Mouse (Mus musculus) lung, embryonic 16.5 days (tissue): ENCODE data around the gene 4930539E08Rik. TPM values are rescaled to one million over a fixed set of nuclear protein-coding genes. Genes with fewer than 3 reads are reported as not detected.

Experiments used
- ATAC-seq: fragments of 200-750 bp; cut with Nextera tagmentation; 2 replicates; pipeline ENCODE4 v1.8.0; 2017; ENCODE audit warnings: low read depth, mild to moderate bottlenecking, moderate library complexity
- H3K27ac ChIP-seq: fragments of 300-500 bp; sonication (generic); 2 replicates; pipeline ENCODE4 v1.5.1; 2014; ENCODE audit warnings: mild to moderate bottlenecking, control low read depth, low read length
- H3K27me3 ChIP-seq: fragments of 300-500 bp; sonication (generic); 2 replicates; pipeline ENCODE4 v1.6.1; 2014; ENCODE audit warnings: low read depth, low read length, mixed read lengths; ENCODE audit not compliant: control insufficient read depth, insufficient read depth
- H3K36me3 ChIP-seq: fragments of 300-500 bp; sonication (generic); 2 replicates; pipeline ENCODE4 v1.6.1; 2014; ENCODE audit warnings: low read length; ENCODE audit not compliant: control insufficient read depth, insufficient read depth
- H3K4me1 ChIP-seq: fragments of 300-500 bp; sonication (generic); replicated peaks from 2 replicates; pipeline ENCODE4 v1.6.1; 2014; ENCODE audit warnings: low read length, mixed read lengths; ENCODE audit not compliant: control insufficient read depth, insufficient read depth
- H3K4me2 ChIP-seq: fragments of 300-500 bp; sonication (generic); 2 replicates; pipeline ENCODE4 v1.6.1; 2014; ENCODE audit warnings: low read depth, low read length, control low read depth
- H3K4me3 ChIP-seq: fragments of 300-500 bp; sonication (generic); 2 replicates; pipeline ENCODE4 v1.5.1; 2014; ENCODE audit warnings: mild to moderate bottlenecking, low read length, control low read depth
- H3K9ac ChIP-seq: fragments of 300-500 bp; sonication (generic); 2 replicates; pipeline ENCODE4 v1.6.1; 2014; ENCODE audit warnings: low read length, control low read depth
- H3K9me3 ChIP-seq: fragments of 300-500 bp; sonication (generic); 2 replicates; pipeline ENCODE4 v1.6.1; 2016; ENCODE audit warnings: low read length; ENCODE audit not compliant: control insufficient read depth
- WGBS: fragments of 180-500 bp; shearing (Covaris S2); extraction: QIAGEN DNeasy Blood & Tissue Kit; methylation state at CpG from one replicate; pipeline ENCODE4 v1.1.7; 2014; 5-methylcytosine and 5-hydroxymethylcytosine counted together
- polyA plus RNA-seq: library from polyadenylated mRNA; unstranded; fragments of >200 nt; fragmentation: Nextera tagmentation; extraction: Ambion mirVana; gene quantifications from 2 replicates; pipeline ENCODE4 v1.2.1, GENCODE M21; 2015

4930539E08Rik gene
- polyA plus RNA-seq, 1 experiment from 2014 or later: 0.08 TPM

DNA sequence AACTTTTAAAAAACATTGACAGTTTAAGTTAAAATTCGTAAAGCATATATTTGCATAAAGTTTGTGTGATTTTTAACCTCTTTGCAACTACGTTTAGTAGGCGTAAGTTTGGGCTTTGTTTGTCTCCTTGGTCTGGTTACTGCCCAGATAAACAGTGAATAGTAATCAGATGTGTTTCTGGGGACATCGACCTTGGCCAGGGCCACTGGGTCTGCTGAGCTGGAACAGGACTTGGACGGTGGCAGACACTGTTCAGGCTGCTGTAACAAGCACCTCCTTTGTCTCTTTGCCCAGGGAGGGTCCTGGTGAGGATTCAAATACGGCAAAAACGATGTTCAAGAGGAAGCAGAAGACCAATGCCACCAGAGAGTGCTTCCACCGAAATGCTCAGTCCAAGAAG, 29.9 kb downstream of the 4930539E08Rik start:
- H3K4me3 ChIP-seq: no peak overlapping the region
- H3K27me3 ChIP-seq: no peaks in the 10 kb centered on the region
- 85% methylated on average over 8 of the region's 8 CpGs for WGBS
- no peaks in the 10 kb centered on the region for H3K36me3 ChIP-seq
- ATAC-seq: no peak
- H3K27ac ChIP-seq: no peak overlapping the region
- H3K4me2 ChIP-seq: no peak overlapping the region
- no peaks in the 10 kb centered on the region for H3K4me1 ChIP-seq
- peaks cover 4% of the 10 kb centered on the region; the same call in 1 of the 2 replicates for H3K9me3 ChIP-seq
- H3K9ac ChIP-seq: no peak overlapping the region

DNA sequence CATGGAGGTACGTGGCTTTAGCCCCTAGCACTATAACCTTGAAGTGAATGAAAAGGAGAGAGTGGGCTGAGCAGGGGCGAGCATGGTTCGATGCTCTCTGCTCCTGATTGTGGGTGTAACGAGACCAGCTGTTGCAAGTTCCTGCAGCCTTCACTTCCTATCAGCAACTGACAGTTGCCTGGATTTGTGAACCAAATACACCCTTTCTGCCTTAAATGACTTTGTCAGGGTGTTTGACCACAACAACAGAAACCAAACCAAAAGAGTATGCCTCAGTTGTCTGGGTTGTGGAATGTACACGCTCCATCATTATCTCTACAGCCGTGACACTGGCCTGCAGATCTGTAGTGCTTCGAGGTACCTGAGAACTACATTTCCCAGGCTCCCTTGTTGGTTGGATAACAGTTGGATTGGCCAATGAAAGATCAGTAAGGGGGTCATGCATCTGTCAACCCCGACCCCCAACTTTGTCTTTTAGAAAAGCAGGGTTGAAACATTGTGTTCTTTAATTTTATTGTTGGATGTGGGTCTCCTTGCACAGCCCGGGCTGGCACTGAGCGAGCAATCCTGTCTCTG, 31.1 kb downstream of the 4930539E08Rik start:
- no peaks in the 10 kb centered on the region for H3K27me3 ChIP-seq
- H3K4me1 ChIP-seq: no peaks in the 10 kb centered on the region

DNA sequence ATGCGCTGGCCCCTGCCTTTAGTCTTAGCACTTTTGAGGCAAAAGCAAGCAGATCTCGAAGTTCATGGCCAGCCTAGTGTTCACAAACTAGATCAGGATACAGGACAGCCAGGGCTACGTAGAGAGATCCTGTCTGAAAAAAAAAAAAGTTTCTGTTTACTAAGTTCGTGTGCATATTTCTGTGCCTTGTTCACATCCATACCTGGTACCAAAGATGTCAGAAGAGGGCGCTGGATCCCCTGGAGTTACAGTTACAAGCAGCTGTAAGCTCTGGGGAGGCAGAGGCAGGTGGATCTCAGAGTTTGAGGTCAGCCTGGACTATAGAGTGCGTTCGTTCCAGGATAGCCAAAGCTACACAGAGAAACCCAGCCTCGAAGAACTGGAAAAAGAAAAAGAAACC, 32.3 kb downstream of the 4930539E08Rik start:
- no peak overlapping the region for H3K9ac ChIP-seq
- H3K4me3 ChIP-seq: no peak overlapping the region
- 36% methylated on average over 8 of the region's 8 CpGs for WGBS
- no peak overlapping the region for H3K4me2 ChIP-seq
- no peaks in the 10 kb centered on the region for H3K9me3 ChIP-seq
- H3K4me1 ChIP-seq: no peaks in the 10 kb centered on the region
- no peaks in the 10 kb centered on the region for H3K27me3 ChIP-seq
- ATAC-seq: no peak
- no peaks in the 10 kb centered on the region for H3K36me3 ChIP-seq
- H3K27ac ChIP-seq: no peak overlapping the region

More for the DNA sequence above, 31.1 kb downstream of the 4930539E08Rik start:
- no peak for ATAC-seq
- H3K4me2 ChIP-seq: no peak overlapping the region
- no peak overlapping the region for H3K27ac ChIP-seq
- WGBS: 62% methylated on average over 10 of the region's 10 CpGs
- H3K4me3 ChIP-seq: no peak overlapping the region
- no peaks in the 10 kb centered on the region for H3K36me3 ChIP-seq
- no peak overlapping the region for H3K9ac ChIP-seq
- peaks cover 4% of the 10 kb centered on the region; the same call in 1 of the 2 replicates for H3K9me3 ChIP-seq

DNA sequence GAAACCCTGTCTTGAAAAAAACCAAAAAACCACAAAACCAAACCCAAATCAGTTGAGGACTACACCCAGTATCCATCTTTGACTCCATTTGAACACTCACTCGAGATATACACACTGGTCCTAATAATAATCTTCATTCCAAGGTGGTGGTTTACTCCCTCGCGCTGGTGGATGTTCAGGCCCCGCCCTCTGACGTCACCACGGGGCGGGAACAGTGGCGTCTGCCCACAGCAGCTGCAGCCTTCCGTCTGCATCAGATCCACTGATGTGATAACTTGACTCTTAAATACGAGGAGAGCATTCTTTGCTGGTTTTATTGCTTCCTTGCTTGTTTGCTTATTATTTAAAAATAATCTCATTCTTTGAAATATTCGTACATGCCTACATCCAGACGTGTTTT, 32.8 kb downstream of the 4930539E08Rik start:
- H3K4me1 ChIP-seq: no peaks in the 10 kb centered on the region
- H3K4me3 ChIP-seq: no peak overlapping the region
- 2% methylated on average over 12 of the region's 12 CpGs for WGBS
- H3K4me2 ChIP-seq: peak overlapping the region; percentile 28
- H3K9ac ChIP-seq: no peak overlapping the region
- H3K27me3 ChIP-seq: no peaks in the 10 kb centered on the region
- no peaks in the 10 kb centered on the region for H3K9me3 ChIP-seq
- no peak overlapping the region for H3K27ac ChIP-seq
- H3K36me3 ChIP-seq: no peaks in the 10 kb centered on the region
- 0 out of 2 replicates have a peak, but pooled peaks have one; percentile 34 for ATAC-seq

DNA sequence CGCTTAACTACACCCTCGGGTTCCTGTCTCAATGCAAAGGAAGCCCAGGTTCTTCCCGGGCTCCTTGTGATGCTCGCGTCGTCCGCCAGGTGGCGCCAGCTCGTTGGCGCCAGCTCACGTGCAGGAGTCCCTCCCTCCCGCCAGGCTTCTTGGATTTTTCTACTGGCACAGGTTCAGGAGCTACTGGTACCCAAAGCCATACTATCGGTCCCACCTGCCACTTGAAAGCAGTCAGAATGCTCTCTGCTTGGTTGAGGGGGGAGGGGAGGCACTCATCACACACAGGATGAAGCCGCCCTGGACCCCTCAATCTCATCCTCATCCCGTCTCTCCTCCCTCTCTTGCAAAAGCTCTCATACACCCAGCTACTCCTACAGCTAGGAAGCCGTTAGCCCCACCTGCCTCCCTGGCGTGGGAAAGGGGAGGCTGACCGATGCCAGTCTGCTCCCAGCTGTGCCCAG, 35.2 kb downstream of the 4930539E08Rik start:
- H3K27me3 ChIP-seq: no peaks in the 10 kb centered on the region
- no peaks in the 10 kb centered on the region for H3K36me3 ChIP-seq
- H3K9ac ChIP-seq: no peak overlapping the region
- WGBS: 5% methylated on average over 18 of the region's 18 CpGs
- H3K4me2 ChIP-seq: peak overlapping the region; percentile 33; the same call in 1 of the 2 replicates
- H3K4me3 ChIP-seq: no peak overlapping the region
- H3K9me3 ChIP-seq: no peaks in the 10 kb centered on the region
- peaks cover 3% of the 10 kb centered on the region for H3K4me1 ChIP-seq
- ATAC-seq: 0 out of 2 replicates have a peak, but pooled peaks have one; percentile 17
- no peak overlapping the region for H3K27ac ChIP-seq

DNA sequence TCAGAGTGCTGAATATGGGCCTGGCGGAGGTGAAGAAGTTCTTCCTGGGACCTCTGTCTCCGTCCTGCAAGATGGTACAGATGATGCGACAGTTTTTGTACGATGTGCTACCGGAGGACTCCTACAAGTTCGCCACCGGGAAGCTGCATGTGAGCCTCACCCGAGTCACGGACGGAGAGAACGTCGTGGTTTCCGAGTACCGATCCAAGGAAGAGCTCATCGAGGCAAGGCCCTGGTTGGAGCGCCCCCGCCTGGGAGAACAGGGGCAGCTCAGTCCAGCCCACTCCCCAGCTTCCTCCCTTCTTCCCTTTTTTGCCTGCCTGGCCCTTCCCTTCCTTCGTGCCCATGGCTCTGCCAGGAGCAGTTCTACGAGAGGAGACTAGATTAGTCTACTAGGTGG, 38.3 kb downstream of the 4930539E08Rik start:
- Histone ChIP-seq H3K9ac (no peak overlapping the region), H3K4me1 (peaks cover 5% of the 10 kb centered on the region), H3K4me2 (no peak overlapping the region), H3K36me3 (no peaks in the 10 kb centered on the region), H3K27ac (no peak overlapping the region), H3K9me3 (no peaks in the 10 kb centered on the region), H3K4me3 (no peak overlapping the region), H3K27me3 (no peaks in the 10 kb centered on the region)
- ATAC-seq: no peak
- 20% methylated on average over 19 of the region's 19 CpGs for WGBS

DNA sequence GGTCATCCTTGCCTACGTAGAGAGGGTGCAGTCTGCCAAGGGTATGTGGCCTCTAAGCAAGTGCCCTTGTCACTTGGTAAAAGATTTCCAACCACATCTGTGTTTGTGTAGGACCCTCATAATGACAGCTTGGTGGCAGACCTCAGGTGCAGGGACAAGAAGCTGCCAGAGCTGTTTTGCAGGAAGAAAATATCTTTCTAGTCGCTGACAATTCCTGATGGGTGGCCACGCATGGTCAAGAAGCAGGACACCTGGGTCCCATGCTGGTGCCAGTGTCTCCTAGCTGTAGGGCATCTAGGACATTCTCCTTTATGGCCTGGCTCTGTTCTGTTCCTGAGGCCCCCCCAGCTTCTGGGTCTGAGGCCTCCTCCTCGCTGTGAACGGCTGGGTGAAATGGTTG, 38.8 kb downstream of the 4930539E08Rik start:
- no peak for ATAC-seq
- H3K4me1 ChIP-seq: peaks cover 5% of the 10 kb centered on the region
- no peak overlapping the region for H3K27ac ChIP-seq
- H3K4me3 ChIP-seq: no peak overlapping the region
- no peaks in the 10 kb centered on the region for H3K9me3 ChIP-seq
- 60% methylated on average over 5 of the region's 5 CpGs for WGBS
- H3K27me3 ChIP-seq: no peaks in the 10 kb centered on the region
- no peak overlapping the region for H3K4me2 ChIP-seq
- no peak overlapping the region for H3K9ac ChIP-seq
- no peaks in the 10 kb centered on the region for H3K36me3 ChIP-seq

DNA sequence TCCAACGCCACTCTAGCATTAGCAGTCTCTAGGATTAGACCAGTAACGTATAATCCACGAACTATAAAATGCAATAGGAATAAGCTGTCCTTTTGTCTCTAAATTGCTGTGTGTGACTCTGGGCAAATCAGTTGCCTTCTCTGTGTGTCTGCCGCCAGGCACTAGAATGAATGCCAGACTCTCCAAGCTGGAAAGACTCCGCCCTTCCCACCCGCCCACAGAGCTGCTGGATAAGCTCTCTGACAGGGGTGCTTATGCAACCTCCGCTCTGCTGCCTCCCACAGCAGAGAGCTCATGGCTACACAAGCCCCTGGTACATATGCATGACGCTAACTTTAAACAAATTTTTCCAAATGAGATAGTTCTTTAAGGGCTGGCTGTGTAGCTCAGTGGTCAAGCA, 39.8 kb downstream of the 4930539E08Rik start:
- H3K4me3 ChIP-seq: no peak overlapping the region
- WGBS: 33% methylated on average over 8 of the region's 8 CpGs
- peaks cover 5% of the 10 kb centered on the region for H3K4me1 ChIP-seq
- no peaks in the 10 kb centered on the region for H3K27me3 ChIP-seq
- H3K9me3 ChIP-seq: no peaks in the 10 kb centered on the region
- H3K9ac ChIP-seq: no peak overlapping the region; the same call in 1 of the 2 replicates
- H3K27ac ChIP-seq: no peak overlapping the region
- ATAC-seq: peak; percentile 90
- no peak overlapping the region for H3K4me2 ChIP-seq
- H3K36me3 ChIP-seq: no peaks in the 10 kb centered on the region

DNA sequence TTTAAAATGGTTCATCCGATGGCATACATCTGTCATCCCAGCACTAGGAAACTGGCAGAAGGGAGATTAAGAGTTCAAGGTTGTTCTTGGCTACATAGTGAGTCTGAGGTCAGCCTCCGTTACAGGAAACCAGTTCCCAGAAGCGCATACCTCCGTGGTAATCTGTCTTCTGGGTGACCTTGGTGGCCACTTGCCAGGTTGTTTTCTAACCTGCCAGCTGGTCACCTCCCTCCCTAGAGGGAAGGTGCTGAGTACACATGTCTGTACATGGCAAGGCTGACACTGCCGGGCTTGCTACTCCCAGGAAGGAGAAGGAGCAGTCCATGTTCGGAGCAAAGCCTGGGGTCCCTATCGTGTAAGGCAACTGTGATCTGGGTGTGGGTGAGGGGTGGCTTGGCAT, 40.3 kb downstream of the 4930539E08Rik start:
- Histone ChIP-seq H3K27me3 (no peaks in the 10 kb centered on the region), H3K36me3 (no peaks in the 10 kb centered on the region), H3K4me2 (no peak overlapping the region), H3K27ac (no peak overlapping the region), H3K9me3 (no peaks in the 10 kb centered on the region), H3K9ac (no peak overlapping the region; the same call in 1 of the 2 replicates), H3K4me3 (no peak overlapping the region), H3K4me1 (peaks cover 5% of the 10 kb centered on the region)
- ATAC-seq: peak; percentile 21; the same call in 1 of the 2 replicates
- 42% methylated on average over 7 of the region's 7 CpGs for WGBS
